Mouse (Mus musculus): ENCODE measurements around the gene Dysf. TPM values are rescaled to one million over a fixed set of nuclear protein-coding genes. Genes with fewer than 3 reads are reported as not detected.

Dysf gene
- polyA plus RNA-seq, 1 experiment, result 21.9 TPM

- 69% methylated on average over 8 of the region's 8 CpGs for WGBS
- no peaks in the 10 kb centered on the region for H3K4me1 ChIP-seq (ENCODE audit: control insufficient read depth, insufficient read depth, low read length)
- no peak overlapping the region for H3K4me3 ChIP-seq (replicated peaks; ENCODE audit: extremely low read depth, low read depth, low read length)
- no peak for TF ChIP-seq POLR2A (IDR thresholded peaks at IDR 0.05; ENCODE audit: borderline replicate concordance, extremely low read depth, low read depth, low read length)
- TF ChIP-seq CTCF (IDR thresholded peaks at IDR 0.05; ENCODE audit: insufficient read depth, low read length), result no peak
- no peak for DNase-seq
Measured at GRCm38 (mm10) chr6:84232063-84232760, 223.8 kb downstream of the Dysf start.

DNA sequence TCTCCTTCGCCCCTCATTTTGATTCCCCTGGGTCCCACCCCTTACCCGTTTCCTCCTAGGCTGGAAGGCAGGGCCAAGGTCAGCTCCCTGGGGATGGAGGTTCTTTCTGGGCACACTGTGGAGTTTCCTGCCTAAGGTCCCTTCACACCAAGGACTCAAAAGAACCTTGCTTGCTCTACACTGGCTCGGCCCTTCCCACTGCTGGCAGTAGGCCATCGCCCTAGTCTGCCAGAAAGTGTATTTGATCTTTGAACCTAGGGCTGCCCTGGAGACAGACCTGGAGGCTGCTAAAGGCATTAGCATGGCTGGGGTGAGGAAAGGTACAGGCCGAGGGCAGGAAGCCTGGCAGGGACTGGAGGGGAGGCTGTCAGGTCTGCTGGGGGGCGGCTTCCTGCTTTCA, 225.4 kb downstream of the Dysf start:
- DNase-seq, result no peak
- no peak for TF ChIP-seq POLR2A (IDR thresholded peaks at IDR 0.05; ENCODE audit: borderline replicate concordance, extremely low read depth, low read depth, low read length)
- no peak for TF ChIP-seq CTCF (IDR thresholded peaks at IDR 0.05; ENCODE audit: insufficient read depth, low read length)
- no peak overlapping the region for H3K4me3 ChIP-seq (replicated peaks; ENCODE audit: extremely low read depth, low read depth, low read length)
- WGBS, result 64% methylated on average over 6 of the region's 6 CpGs
- no peaks in the 10 kb centered on the region for H3K4me1 ChIP-seq (ENCODE audit: control insufficient read depth, insufficient read depth, low read length)

- 89% methylated on average over 2 of the region's 2 CpGs for WGBS
- DNase-seq, result no peak
- no peaks in the 10 kb centered on the region for H3K4me1 ChIP-seq (ENCODE audit: control insufficient read depth, insufficient read depth, low read length)
- TF ChIP-seq POLR2A (IDR thresholded peaks at IDR 0.05; ENCODE audit: borderline replicate concordance, extremely low read depth, low read depth, low read length), result no peak
- TF ChIP-seq CTCF (IDR thresholded peaks at IDR 0.05; ENCODE audit: insufficient read depth, low read length), result no peak
- H3K4me3 ChIP-seq (replicated peaks; ENCODE audit: extremely low read depth, low read depth, low read length), result no peak overlapping the region
Measured at GRCm38 (mm10) chr6:84235365-84235764, 227.0 kb downstream of the Dysf start.

GRCm38 (mm10) chr6:84243385-84243784, 235.0 kb downstream of the Dysf start:
- no peak for TF ChIP-seq CTCF (IDR thresholded peaks at IDR 0.05; ENCODE audit: insufficient read depth, low read length)
- TF ChIP-seq POLR2A (IDR thresholded peaks at IDR 0.05; ENCODE audit: borderline replicate concordance, extremely low read depth, low read depth, low read length), result no peak
- DNase-seq, result no peak
- Histone ChIP-seq H3K4me1 (ENCODE audit: control insufficient read depth, insufficient read depth, low read length) (no peaks in the 10 kb centered on the region; the same call in 1 of the 2 replicates), H3K4me3 (replicated peaks; ENCODE audit: extremely low read depth, low read depth, low read length) (no peak overlapping the region)
- WGBS, result 83% methylated on average over 3 of the region's 3 CpGs

- DNase-seq, result no peak
- H3K4me1 ChIP-seq (ENCODE audit: control insufficient read depth, insufficient read depth, low read length), result no peaks in the 10 kb centered on the region; the same call in 1 of the 2 replicates
- 82% methylated on average over 4 of the region's 4 CpGs for WGBS
- no peak overlapping the region for H3K4me3 ChIP-seq (replicated peaks; ENCODE audit: extremely low read depth, low read depth, low read length)
- TF ChIP-seq POLR2A (IDR thresholded peaks at IDR 0.05; ENCODE audit: borderline replicate concordance, extremely low read depth, low read depth, low read length) (no peak), CTCF (IDR thresholded peaks at IDR 0.05; ENCODE audit: insufficient read depth, low read length) (no peak)
Measured at GRCm38 (mm10) chr6:84246101-84246760, 237.8 kb downstream of the Dysf start.

- WGBS, result 35% methylated on average over 5 of the region's 5 CpGs
- Histone ChIP-seq H3K4me1 (ENCODE audit: control insufficient read depth, insufficient read depth, low read length) (no peaks in the 10 kb centered on the region; the same call in 1 of the 2 replicates), H3K4me3 (replicated peaks; ENCODE audit: extremely low read depth, low read depth, low read length) (no peak overlapping the region)
- no peak for DNase-seq
- TF ChIP-seq CTCF (IDR thresholded peaks at IDR 0.05; ENCODE audit: insufficient read depth, low read length), result no peak
- no peak for TF ChIP-seq POLR2A (IDR thresholded peaks at IDR 0.05; ENCODE audit: borderline replicate concordance, extremely low read depth, low read depth, low read length)
Measured at GRCm38 (mm10) chr6:84246979-84247378, 238.6 kb downstream of the Dysf start.

Other genes with a start within 250 kb of the Dysf start
- gene Ankrd53, start 245.9 kb upstream of the Dysf start, polyA plus RNA-seq (2012; rRNA removed), result not detected in 2 replicates
- gene Tex261, start 232.8 kb upstream of the Dysf start, polyA plus RNA-seq (2012; rRNA removed), result 88.6 and 101 TPM in 2 replicates
- gene Nagk, start 213.6 kb upstream of the Dysf start, polyA plus RNA-seq (2012; rRNA removed), result 20.5 and 27.6 TPM in 2 replicates
- gene Paip2b, start 176.8 kb upstream of the Dysf start, polyA plus RNA-seq (2012; rRNA removed), result 10.0 and 12.3 TPM in 2 replicates
- gene Zfp638, start 141.5 kb upstream of the Dysf start, polyA plus RNA-seq (2012; rRNA removed), result 7.3 and 11.0 TPM in 2 replicates